Mouse (Mus musculus) lung, postnatal 0 days (tissue): ENCODE results near the gene Snw1.

ENCODE experiments used
- CTCF ChIP-seq: IDR thresholded peaks from 2 replicates; pipeline ENCODE4 v1.5.1; 2016; ENCODE audit warnings: antibody characterized with exemption, mild to moderate bottlenecking
- EP300 ChIP-seq: IDR thresholded peaks from 2 replicates; pipeline ENCODE4 v1.6.1; 2016; ENCODE audit warnings: antibody characterized with exemption, mild to moderate bottlenecking, control low read depth

DNA sequence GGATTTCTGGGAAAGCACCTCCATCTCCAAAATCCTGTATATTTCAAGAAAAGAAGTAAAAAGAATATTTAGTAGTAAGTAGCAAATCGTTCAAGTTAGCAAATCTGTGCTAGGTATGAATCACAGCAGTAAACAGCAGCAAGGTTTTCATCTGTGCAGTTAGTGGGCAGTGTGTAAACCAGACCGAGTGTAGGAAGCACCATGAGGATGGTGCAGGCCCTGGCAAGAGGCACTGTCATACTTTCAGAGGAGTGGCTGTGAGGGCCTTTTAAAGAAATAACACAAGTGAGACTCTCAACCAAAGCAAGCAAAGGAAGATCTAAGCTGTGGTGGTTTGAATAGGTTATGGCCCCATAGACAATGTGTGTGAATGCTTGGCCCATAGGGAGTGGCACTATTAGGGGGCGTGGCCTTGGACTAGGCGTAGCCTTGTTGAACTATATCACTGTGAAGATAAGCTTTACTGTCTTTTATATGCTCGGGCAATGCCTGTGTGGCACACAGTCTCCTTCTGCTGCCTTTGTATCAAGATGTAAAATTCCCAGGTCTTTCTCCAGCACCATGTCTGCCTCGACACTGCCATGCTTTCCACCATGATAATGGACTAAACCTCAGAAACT is 7.3 kb downstream of the Snw1 start:
- TF ChIP-seq CTCF = no peak
- no peak for TF ChIP-seq EP300
